Comparison of ENCODE assay signal across 22 mouse cellular contexts in the genomic region with DNA sequence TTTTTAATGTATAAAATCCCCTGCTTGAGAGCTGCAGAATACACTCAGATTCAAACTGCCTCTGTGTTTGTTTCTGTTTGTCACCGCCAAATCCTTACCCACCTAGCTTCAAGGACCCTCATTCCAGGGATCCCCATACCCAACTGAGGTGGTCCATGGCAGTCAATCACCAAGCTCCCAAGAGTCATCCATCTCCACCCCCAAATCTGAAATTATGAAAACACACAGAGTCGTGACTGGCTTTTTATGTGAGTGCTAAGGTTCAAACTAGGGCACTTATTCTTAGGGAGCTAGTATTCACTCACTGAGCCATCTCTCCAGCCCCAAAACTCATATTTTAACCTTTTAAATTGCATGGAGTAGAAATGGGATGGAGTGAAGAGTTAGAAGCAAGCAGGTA. TPM values are rescaled to one million over a fixed set of nuclear protein-coding genes. Genes with fewer than 3 reads are reported as not detected.
DNase-seq lines count a peak whose midpoint lies in the region; ATAC-seq lines count a peak whose summit lies in the region.
"Not testable (repeated sequence)": the region's sequence is repeated elsewhere in the genome, so short reads cannot be mapped to it uniquely, and the experiment has no call there.
"Had no signal": no experiment of that assay in that cellular context is flagged by ENCODE, and none has a peak within 500 bp of the region (broad histone marks: within the 10 kb centered on the region; RNA-seq: fewer than 3 reads in every experiment).

No protein-coding gene starts in this region.

- peak; percentile 7 for DNase-seq in adrenal gland, postnatal 10 days
- peak; percentile 10 to 13 for DNase-seq in heart, adult 9 months (ENCODE audit: low spot score in 2 of 2)
- DNase-seq in heart, postnatal 25 days (ENCODE audit: low spot score), result peak; percentile 0
- peak; percentile 28 for DNase-seq in limb, embryonic 10.5 days (ENCODE audit: low spot score)
- peak; percentile 30 for DNase-seq in liver, embryonic 11.5 days (ENCODE audit: low spot score)
- DNase-seq in midbrain, embryonic 10.5 days (ENCODE audit: low spot score), result peak; percentile 11
- peak; percentile 5 for DNase-seq in ovary, adult 18-20 months (ENCODE audit: low spot score)
- peak; percentile 0 to 1 for DNase-seq in spleen, postnatal 36 days (ENCODE audit: low spot score in 2 of 2)

- H3K4me3 ChIP-seq in limb, embryonic 10.5 days; liver, embryonic 11.5 days (ENCODE audit: low read depth, low read length); midbrain, embryonic 10.5 days: not testable (repeated sequence)

- not testable (repeated sequence) for H3K4me2 ChIP-seq in liver, embryonic 11.5 days

- H3K27ac ChIP-seq in limb, embryonic 10.5 days; liver, embryonic 11.5 days (ENCODE audit: low read depth, low read length); midbrain, embryonic 10.5 days (replicated peaks): not testable (repeated sequence)

- H3K27me3 ChIP-seq in limb, embryonic 10.5 days (ENCODE audit: low read depth, poor library complexity, severe bottlenecking); liver, embryonic 11.5 days (replicated peaks; ENCODE audit: control insufficient read depth, insufficient read depth, low read length); midbrain, embryonic 10.5 days (ENCODE audit: low read depth, poor library complexity, severe bottlenecking): not testable (repeated sequence)

- intact Hi-C loops in heart, postnatal 25 days (cut with DNase I), result not testable (repeated sequence)

- not testable (repeated sequence) for H3K9ac ChIP-seq in liver, embryonic 11.5 days (ENCODE audit: low read depth, low read length)

- H3K9me3 ChIP-seq in limb, embryonic 10.5 days (replicated peaks), result peaks cover 50% of the 10 kb centered on the region
- peaks cover 52% of the 10 kb centered on the region for H3K9me3 ChIP-seq in liver, embryonic 11.5 days (ENCODE audit: control insufficient read depth, low read length)
- peaks cover 51% of the 10 kb centered on the region for H3K9me3 ChIP-seq in midbrain, embryonic 10.5 days (replicated peaks)

- not testable (repeated sequence) for H3K36me3 ChIP-seq in limb, embryonic 10.5 days; liver, embryonic 11.5 days (ENCODE audit: control insufficient read depth, insufficient read depth, low read length); midbrain, embryonic 10.5 days

- not testable (repeated sequence) for ATAC-seq in liver, embryonic 11.5 days (replicated peaks; ENCODE audit: low FRiP score)

- WGBS in limb, embryonic 10.5 days, result 38% methylated on average over 2 of the region's 2 CpGs
- WGBS in liver, embryonic 11.5 days, result 36% methylated on average over 2 of the region's 2 CpGs
- 44% methylated on average over 2 of the region's 2 CpGs for WGBS in midbrain, embryonic 10.5 days

- not testable (repeated sequence) for H3K4me1 ChIP-seq in limb, embryonic 10.5 days; liver, embryonic 11.5 days (replicated peaks; ENCODE audit: control insufficient read depth, insufficient read depth, low read length); midbrain, embryonic 10.5 days

RNA-seq across cellular contexts. Expression of a gene that starts 1.5 kb away (rescaled TPM):
- total RNA-seq in adrenal gland, postnatal 10 days (2021), result 1 to 10 TPM in 1 of 2 experiments, under 1 TPM in 1; 0.67 to 1.3 TPM
- under 1 TPM; 0.28 to 0.42 TPM for total RNA-seq in heart, postnatal 25 days (2021)
- 1.2 and 1.3 TPM in 2 replicates for polyA plus RNA-seq in limb, embryonic 10.5 days (2016; fragmentation: Nextera tagmentation; extraction: Ambion mirVana)
- polyA plus RNA-seq in liver, embryonic 11.5 days (2014; fragmentation: Nextera tagmentation; extraction: Ambion mirVana), result 1.3 and 1.5 TPM in 2 replicates
- 0.91 and 1.3 TPM in 2 replicates for polyA plus RNA-seq in midbrain, embryonic 10.5 days (2016; fragmentation: Nextera tagmentation; extraction: Ambion mirVana)
- polyA plus RNA-seq: erythroblast, embryonic 14.5 days; G1E had no signal

RNA-seq across cellular contexts. Expression of a gene that starts 13.5 kb away (rescaled TPM):
- 100 to 1,000 TPM in 1 of 2 experiments, 10 to 100 TPM in 1; 40.3 to 102 TPM for total RNA-seq in adrenal gland, postnatal 10 days (2021)
- not detected for total RNA-seq in heart, postnatal 25 days (2021)
- 0.13 TPM in 1 of 2 replicates, not detected in the other for polyA plus RNA-seq in limb, embryonic 10.5 days (2016; fragmentation: Nextera tagmentation; extraction: Ambion mirVana)
- 0.14 TPM in 1 of 2 replicates, not detected in the other for polyA plus RNA-seq in liver, embryonic 11.5 days (2014; fragmentation: Nextera tagmentation; extraction: Ambion mirVana)
- not detected in 2 replicates for polyA plus RNA-seq in midbrain, embryonic 10.5 days (2016; fragmentation: Nextera tagmentation; extraction: Ambion mirVana)
- total RNA-seq: CH12.LX; common myeloid progenitor, adult 5-6 weeks had no signal
- polyA plus RNA-seq: activated CD4-positive, CD25-positive, alpha-beta regulatory T cell, adult 4 months; C2C12; CD4-positive, CD25-positive, alpha-beta regulatory T cell, adult 4 months; embryonic facial prominence, embryonic 11.5 days; embryonic facial prominence, embryonic 13.5 days; erythroblast, embryonic 14.5 days; forebrain, embryonic 12.5 days; forebrain, embryonic 14.5 days; forebrain, embryonic 16.5 days; G1E had no signal

RNA-seq across cellular contexts. Expression of a gene that starts 19.7 kb away (rescaled TPM):
- total RNA-seq in adrenal gland, postnatal 10 days (2021), result 1 to 10 TPM; 3.0 to 3.9 TPM
- under 1 TPM; 0.42 TPM for total RNA-seq in heart, postnatal 25 days (2021)
- polyA plus RNA-seq in limb, embryonic 10.5 days (2016; fragmentation: Nextera tagmentation; extraction: Ambion mirVana), result 8.9 and 10.4 TPM in 2 replicates
- polyA plus RNA-seq in liver, embryonic 11.5 days (2014; fragmentation: Nextera tagmentation; extraction: Ambion mirVana), result 7.9 and 10.4 TPM in 2 replicates
- polyA plus RNA-seq in midbrain, embryonic 10.5 days (2016; fragmentation: Nextera tagmentation; extraction: Ambion mirVana), result 10.7 and 11.1 TPM in 2 replicates
- total RNA-seq: CH12.LX had no signal
- polyA plus RNA-seq: C2C12, G1E, Patski had no signal

RNA-seq across cellular contexts. Expression of a gene that starts 24.9 kb away (rescaled TPM):
- under 1 TPM; 0.18 to 0.61 TPM for total RNA-seq in adrenal gland, postnatal 10 days (2021)
- total RNA-seq in heart, postnatal 25 days (2021), result not detected
- not detected in 2 replicates for polyA plus RNA-seq in limb, embryonic 10.5 days (2016; fragmentation: Nextera tagmentation; extraction: Ambion mirVana)
- not detected in 2 replicates for polyA plus RNA-seq in liver, embryonic 11.5 days (2014; fragmentation: Nextera tagmentation; extraction: Ambion mirVana)
- polyA plus RNA-seq in midbrain, embryonic 10.5 days (2016; fragmentation: Nextera tagmentation; extraction: Ambion mirVana), result not detected in 2 replicates
- total RNA-seq: CH12.LX; common myeloid progenitor, adult 5-6 weeks had no signal
- polyA plus RNA-seq: activated CD4-positive, CD25-positive, alpha-beta regulatory T cell, adult 4 months; C2C12; CD4-positive, CD25-positive, alpha-beta regulatory T cell, adult 4 months; embryonic facial prominence, embryonic 11.5 days; embryonic facial prominence, embryonic 13.5 days; embryonic facial prominence, embryonic 15.5 days; erythroblast, embryonic 14.5 days; forebrain, embryonic 12.5 days; forebrain, embryonic 14.5 days; forebrain, embryonic 16.5 days; G1E had no signal

RNA-seq across cellular contexts. Expression of a gene that starts 52.1 kb away (rescaled TPM):
- total RNA-seq in adrenal gland, postnatal 10 days (2021), result 10 to 100 TPM; 63.8 to 91.9 TPM
- 10 to 100 TPM; 14.5 to 14.6 TPM for total RNA-seq in heart, postnatal 25 days (2021)
- 206 and 245 TPM in 2 replicates for polyA plus RNA-seq in limb, embryonic 10.5 days (2016; fragmentation: Nextera tagmentation; extraction: Ambion mirVana)
- polyA plus RNA-seq in liver, embryonic 11.5 days (2014; fragmentation: Nextera tagmentation; extraction: Ambion mirVana), result 146 and 168 TPM in 2 replicates
- 213 and 222 TPM in 2 replicates for polyA plus RNA-seq in midbrain, embryonic 10.5 days (2016; fragmentation: Nextera tagmentation; extraction: Ambion mirVana)
